Mouse (Mus musculus) heart, adult 2 months (tissue): ENCODE measurements around the gene Slc44a1. TPM values are rescaled to one million over a fixed set of nuclear protein-coding genes. Genes with fewer than 3 reads are reported as not detected.
A peak's percentile ranks its signal among the peaks of the same experiment; 100 is the strongest.

Source experiments
- DNase-seq, 2 experiments: peaks; one replicate each; pipeline ENCODE4 v3.0.0; 2021
- H3K27ac ChIP-seq: fragments of 200-600 bp; 2 replicates; pipeline ENCODE4 v1.8.1; 2022
- H3K27me3 ChIP-seq: fragments of 200-500 bp; 2 replicates; pipeline ENCODE4 v1.6.1; 2012; ENCODE audit warnings: mild to moderate bottlenecking, low read length, inconsistent platforms, mixed read lengths; ENCODE audit not compliant: control insufficient read depth, insufficient read depth
- H3K36me3 ChIP-seq: fragments of 200-500 bp; 2 replicates; pipeline ENCODE4 v1.6.1; 2012; ENCODE audit warnings: low read length, inconsistent platforms; ENCODE audit not compliant: control insufficient read depth, insufficient read depth
- H3K4me1 ChIP-seq: fragments of 200-500 bp; 2 replicates; pipeline ENCODE4 v1.6.1; 2011; ENCODE audit warnings: low read length; ENCODE audit not compliant: control insufficient read depth, insufficient read depth
- H3K4me3 ChIP-seq: fragments of 200-600 bp; 2 replicates; pipeline ENCODE4 v1.8.1; 2022
- H3K79me2 ChIP-seq: fragments of 200-500 bp; replicated peaks from 2 replicates; pipeline ENCODE4 v1.6.1; 2012; ENCODE audit warnings: mild to moderate bottlenecking, inconsistent platforms, low read length, moderate library complexity, mixed read lengths; ENCODE audit not compliant: control insufficient read depth, insufficient read depth
- H3K9ac ChIP-seq: fragments of 200-500 bp; 2 replicates; pipeline ENCODE4 v1.6.1; 2012; ENCODE audit warnings: low read depth, mild to moderate bottlenecking, control low read depth, inconsistent platforms, low read length, mixed read lengths
- CTCF ChIP-seq: fragments of 200-600 bp; IDR thresholded peaks from 2 replicates; pipeline ENCODE4 v1.8.1; 2022; ENCODE audit warnings: antibody characterized with exemption, mild to moderate bottlenecking, moderate library complexity
- EP300 ChIP-seq: fragments of 200-500 bp; IDR thresholded peaks from 2 replicates; pipeline ENCODE4 v1.6.1; 2011; ENCODE audit warnings: low read depth, low read length, control low read depth; ENCODE audit not compliant: insufficient read depth
- POLR2A ChIP-seq: fragments of 200-500 bp; IDR thresholded peaks from 2 replicates; pipeline ENCODE4 v1.6.1; 2011; ENCODE audit warnings: mild to moderate bottlenecking, low read depth, low read length, control low read depth; ENCODE audit not compliant: insufficient read depth
- WGBS: fragments of 180-500 bp; shearing (Covaris S2); methylation state at CpG from one replicate; pipeline ENCODE4 v1.1.7; 2018; 5-methylcytosine and 5-hydroxymethylcytosine counted together
- intact Hi-C: fragments of 180-260 bp; cut with DNase I; formaldehyde crosslinking; loops from one replicate; pipeline ENCODE4 v1.15.1; 2025
- polyA plus RNA-seq: library from polyadenylated mRNA; depleted of rRNA; stranded (reverse); fragments of >200 nt; gene quantifications from 2 replicates; pipeline ENCODE4 v1.2.3, GENCODE M21; 2012
- total RNA-seq, 2 experiments: library from RNA; stranded (reverse); gene quantifications; 2 replicates each; pipeline ENCODE4 v1.2.3; 2021

Gene Slc44a1
- total and polyA plus RNA-seq, 3 experiments, result 22.7 to 32.3 (median 26.4) TPM

DNA sequence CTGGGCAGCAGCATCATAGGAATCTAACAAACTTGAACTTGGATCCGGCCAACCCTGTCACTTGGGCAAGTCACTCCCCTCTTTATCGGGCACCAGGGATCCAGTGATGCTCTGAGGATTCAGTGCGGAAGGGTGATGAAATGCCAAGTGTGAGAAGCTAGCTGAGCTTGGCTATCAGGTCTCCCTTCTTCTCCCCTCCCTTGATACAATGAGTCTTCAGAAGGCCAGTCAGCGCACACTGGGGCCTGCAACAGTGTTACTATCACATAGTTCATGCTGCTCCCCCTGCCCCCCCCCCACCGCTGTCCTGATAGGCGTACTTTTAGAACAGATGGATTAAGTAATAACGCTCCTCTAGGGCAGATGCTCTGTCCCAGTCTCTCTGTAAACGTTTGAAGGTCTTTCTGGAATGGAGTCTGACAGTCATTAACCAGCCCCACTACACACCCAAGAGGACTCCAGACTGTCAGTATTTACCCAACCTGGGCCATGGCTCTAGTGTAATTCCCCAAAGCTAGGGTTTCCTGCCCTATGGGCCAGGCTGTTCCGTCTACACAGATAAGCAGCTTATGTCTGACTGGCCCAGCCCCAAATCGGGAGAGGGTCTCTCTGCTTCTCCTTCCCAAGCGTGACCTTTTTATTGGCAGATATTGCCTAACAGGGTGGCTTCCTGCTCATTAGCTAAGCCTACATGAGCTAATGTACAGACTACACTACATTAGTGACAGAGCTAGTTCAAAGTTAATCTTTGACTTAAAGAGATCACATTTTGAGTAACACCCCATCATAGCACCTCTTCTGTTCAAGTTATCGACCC is 155.2 kb downstream of the Slc44a1 start:
- no peaks in the 10 kb centered on the region for H3K27me3 ChIP-seq
- TF ChIP-seq CTCF, result no peak
- TF ChIP-seq POLR2A, result no peak
- TF ChIP-seq EP300, result no peak
- intact Hi-C loops, result loop anchor here (2.0 to 10.0 kb wide), 3 partner anchors 37 to 561 kb away; no protein-coding TSS in a partner anchor
- H3K36me3 ChIP-seq, result peaks cover 2% of the 10 kb centered on the region; the same call in 1 of the 2 replicates
- no peaks in the 10 kb centered on the region for H3K79me2 ChIP-seq
- H3K4me3 ChIP-seq, result no peak overlapping the region
- H3K27ac ChIP-seq, result peak overlapping the region; percentile 59; the same call in 1 of the 2 replicates
- DNase-seq, result no peak
- WGBS, result 72% methylated on average over 12 of the region's 12 CpGs
- H3K4me1 ChIP-seq, result peaks cover 14% of the 10 kb centered on the region
- H3K9ac ChIP-seq, result no peak overlapping the region

DNA sequence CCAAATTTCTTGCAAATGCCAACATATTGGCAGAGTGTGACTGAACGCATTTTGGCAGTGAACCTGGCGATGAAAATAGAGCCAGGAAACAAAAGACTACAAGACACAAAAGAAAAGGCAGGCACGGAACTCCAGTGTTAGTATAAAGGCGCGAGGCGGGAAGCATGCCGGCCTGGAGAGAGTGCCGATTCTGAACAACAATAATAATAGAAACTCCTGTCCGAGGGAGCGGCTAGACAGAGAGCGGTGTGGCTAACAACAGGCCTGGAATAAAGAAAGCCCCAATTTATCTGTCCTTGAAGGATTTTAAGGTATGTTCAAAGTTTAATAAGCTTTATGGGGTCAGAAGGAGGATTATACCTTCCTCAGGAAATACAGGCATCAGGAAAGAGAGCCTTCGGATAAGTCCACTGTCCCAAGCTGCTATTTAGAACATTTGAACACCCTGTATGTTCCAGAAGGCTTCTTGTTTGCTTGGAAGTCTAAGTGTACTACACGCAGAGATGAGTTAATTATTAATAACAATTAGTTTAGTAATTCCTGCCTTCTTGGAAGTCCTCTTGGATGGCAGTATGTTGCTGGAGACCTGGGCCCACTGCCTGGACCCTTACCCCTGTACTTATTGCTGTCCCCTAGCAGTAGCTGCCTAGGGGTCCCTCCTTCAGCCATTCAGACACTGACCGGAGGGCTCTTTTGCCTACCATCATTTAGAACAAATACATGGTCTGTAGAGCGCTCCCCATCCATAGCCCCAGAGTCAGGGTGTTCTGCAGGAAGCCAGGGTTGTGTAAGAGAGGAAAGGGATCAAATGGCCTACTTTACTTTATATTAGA is 156.1 kb downstream of the Slc44a1 start:
- Histone ChIP-seq H3K27ac (peak overlapping the region; percentile 59), H3K27me3 (no peaks in the 10 kb centered on the region), H3K36me3 (no peaks in the 10 kb centered on the region), H3K4me1 (peaks cover 12% of the 10 kb centered on the region), H3K4me3 (no peak overlapping the region), H3K9ac (no peak overlapping the region), H3K79me2 (no peaks in the 10 kb centered on the region)
- TF ChIP-seq CTCF, result no peak
- DNase-seq, result no peak
- intact Hi-C loops, result loop anchor here (2.0 to 10.0 kb wide), 2 partner anchors 37 to 561 kb away; no protein-coding TSS in a partner anchor
- 64% methylated on average over 15 of the region's 15 CpGs for WGBS

DNA sequence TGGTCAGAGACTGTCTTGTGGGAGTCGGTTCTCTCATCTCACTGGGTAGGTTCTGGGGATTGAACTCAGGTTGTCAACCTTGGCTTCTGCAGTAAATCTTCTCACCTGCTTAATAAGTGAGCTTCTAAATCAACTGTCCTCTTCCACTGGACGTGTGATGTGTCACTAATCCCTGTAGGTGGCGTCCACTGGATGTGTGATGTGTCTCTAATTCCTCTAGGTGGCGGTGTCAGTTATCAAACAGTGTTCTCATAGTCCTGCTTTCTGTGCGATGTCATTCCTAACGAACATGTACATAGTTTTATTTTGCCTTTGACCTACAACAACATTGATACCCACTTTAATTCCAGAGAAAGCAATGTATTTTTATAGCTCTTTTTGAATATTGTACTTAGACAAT is 160.2 kb downstream of the Slc44a1 start:
- Histone ChIP-seq H3K4me3 (no peak overlapping the region), H3K36me3 (no peaks in the 10 kb centered on the region), H3K27ac (no peak overlapping the region), H3K4me1 (peaks cover 1% of the 10 kb centered on the region; the same call in 1 of the 2 replicates), H3K79me2 (no peaks in the 10 kb centered on the region), H3K27me3 (no peaks in the 10 kb centered on the region), H3K9ac (no peak overlapping the region)
- TF ChIP-seq EP300 (0 out of 2 replicates have a peak, but pooled peaks have one; percentile 24), CTCF (peak; percentile 81), POLR2A (no peak)
- no peak for DNase-seq
- intact Hi-C loops, result no loop called here
- WGBS, result 47% methylated on average over 6 of the region's 6 CpGs

GRCm38 (mm10) chr4:53614576-53615225 is 174.5 kb downstream of the Slc44a1 start:
- H3K79me2 ChIP-seq, result no peaks in the 10 kb centered on the region
- no peak overlapping the region for H3K27ac ChIP-seq
- no peaks in the 10 kb centered on the region for H3K36me3 ChIP-seq
- no peaks in the 10 kb centered on the region for H3K27me3 ChIP-seq
- H3K4me1 ChIP-seq, result no peaks in the 10 kb centered on the region
- WGBS, result 84% methylated on average over 5 of the region's 5 CpGs
- DNase-seq, result no peak
- TF ChIP-seq EP300, result no peak
- no peak for TF ChIP-seq POLR2A
- TF ChIP-seq CTCF, result no peak
- no peak overlapping the region for H3K4me3 ChIP-seq
- H3K9ac ChIP-seq, result no peak overlapping the region
- intact Hi-C loops, result no loop called here

GRCm38 (mm10) chr4:53617968-53618367 is 177.8 kb downstream of the Slc44a1 start:
- Histone ChIP-seq H3K27ac (no peak overlapping the region), H3K79me2 (no peaks in the 10 kb centered on the region), H3K9ac (no peak overlapping the region), H3K27me3 (no peaks in the 10 kb centered on the region), H3K4me1 (no peaks in the 10 kb centered on the region), H3K4me3 (no peak overlapping the region), H3K36me3 (no peaks in the 10 kb centered on the region)
- TF ChIP-seq CTCF (no peak), EP300 (no peak), POLR2A (no peak)
- intact Hi-C loops, result no loop called here
- WGBS, result 68% methylated on average over 3 of the region's 3 CpGs
- no peak for DNase-seq
